Mouse (Mus musculus) liver, embryonic 18 days (tissue): ENCODE data around the gene Gm47996. TPM values are rescaled to one million over a fixed set of nuclear protein-coding genes. Genes with fewer than 3 reads are reported as not detected.

Experiments used
- polyA plus RNA-seq: library from polyadenylated mRNA; depleted of rRNA; stranded (reverse); fragments of >200 nt; gene quantifications from 2 replicates; pipeline ENCODE4 v1.2.3, GENCODE M21; 2012; rRNA removed

Gm47996 gene
- 0.19 and 0.25 TPM in 2 replicates for polyA plus RNA-seq

DNA sequence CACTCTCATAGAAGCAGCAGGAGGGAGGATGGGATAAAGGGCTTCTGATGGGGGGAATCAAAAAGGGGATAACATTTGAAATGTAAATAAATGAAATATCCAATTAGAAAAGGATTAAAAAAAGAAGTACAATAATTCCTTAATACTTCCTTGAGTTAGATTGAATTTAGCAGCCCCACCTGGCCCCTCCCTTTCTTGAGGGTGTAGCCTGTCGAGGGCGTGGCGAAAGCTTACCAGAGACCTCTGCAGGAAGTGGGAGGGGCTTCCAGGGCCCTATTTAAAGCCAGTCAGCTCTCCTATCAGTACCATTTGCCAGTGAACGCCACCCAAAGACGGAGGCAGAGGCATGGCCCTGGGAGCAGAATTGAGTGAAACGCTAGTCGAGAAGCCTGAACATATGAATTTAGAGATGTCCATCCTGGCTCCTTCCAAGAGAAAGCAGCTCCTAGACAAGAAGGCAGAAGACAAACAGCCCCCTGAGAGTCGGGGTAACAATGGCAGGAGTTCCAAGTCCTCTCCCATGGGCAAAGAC lies at the start of gene Gm47996:
Gene Gm47996, plus strand, starts transcription at position 308 of the 532 bp plus-strand sequence.

GRCm38 (mm10) chr1:151182266-151182665 lies 27.7 kb upstream of the Gm47996 start, which contains the start of gene Gm47985:
Gene Gm47985, plus strand, starts transcription at chr1:151182537.

DNA sequence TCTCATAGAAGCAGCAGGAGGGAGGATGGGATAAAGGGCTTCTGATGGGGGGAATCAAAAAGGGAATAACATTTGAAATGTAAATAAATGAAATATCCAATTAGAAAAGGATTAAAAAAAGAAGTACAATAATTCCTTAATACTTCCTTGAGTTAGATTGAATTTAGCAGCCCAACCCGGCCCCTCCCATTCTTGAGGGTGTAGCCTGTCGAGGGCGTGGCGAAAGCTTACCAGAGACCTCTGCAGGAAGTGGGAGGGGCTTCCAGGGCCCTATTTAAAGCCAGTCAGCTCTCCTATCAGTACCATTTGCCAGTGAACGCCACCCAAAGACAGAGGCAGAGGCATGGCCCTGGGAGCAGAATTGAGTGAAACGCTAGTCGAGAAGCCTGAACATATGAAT lies 17.9 kb upstream of the Gm47996 start, which contains the start of gene Gm8947:
Gene Gm8947, plus strand, starts transcription at position 302 of the 400 bp plus-strand sequence.

GRCm38 (mm10) chr1:151198120-151198519 lies 11.8 kb upstream of the Gm47996 start, which contains the start of gene Gm47995:
Gene Gm47995, plus strand, starts transcription at chr1:151198448.

GRCm38 (mm10) chr1:151203818-151204217 lies 6.1 kb upstream of the Gm47996 start, which contains the start of gene 3110040M04Rik:
Gene 3110040M04Rik, plus strand, starts transcription at chr1:151204121.

Other genes starting within 250 kb of the Gm47996 start
- 5.0 and 5.9 TPM in 2 replicates for gene Hmcn1, start 216.7 kb upstream of the Gm47996 start, polyA plus RNA-seq
- gene Gm47985, start 27.6 kb upstream of the Gm47996 start, polyA plus RNA-seq = 1.2 and 1.7 TPM in 2 replicates
- 0.61 and 0.67 TPM in 2 replicates for gene Gm8947, start 17.8 kb upstream of the Gm47996 start, polyA plus RNA-seq
- 0.65 and 0.88 TPM in 2 replicates for gene Gm47995, start 11.7 kb upstream of the Gm47996 start, polyA plus RNA-seq
- gene 3110040M04Rik, start 6.0 kb upstream of the Gm47996 start, polyA plus RNA-seq = 0.65 and 0.83 TPM in 2 replicates
- 135 and 146 TPM in 2 replicates for gene Ivns1abp, start 134.3 kb downstream of the Gm47996 start, polyA plus RNA-seq
- 10.7 and 10.9 TPM in 2 replicates for gene Swt1, start 218.3 kb downstream of the Gm47996 start, polyA plus RNA-seq
- 11.8 and 12.6 TPM in 2 replicates for gene Trmt1l, start 218.4 kb downstream of the Gm47996 start, polyA plus RNA-seq